Mouse (Mus musculus) layer of hippocampus, postnatal 25 days (tissue): ENCODE results near the gene Gng4. TPM values are rescaled to one million over a fixed set of nuclear protein-coding genes. Genes with fewer than 3 reads are reported as not detected.

Experiments used
- DNase-seq, 2 experiments: peaks; one replicate each; pipeline ENCODE4 v3.0.0; 2022; ENCODE audit warnings: mixed read lengths in 2 of 2, low spot score in 1 of 2; ENCODE audit errors: extremely low spot score in 1 of 2
- total RNA-seq, 2 experiments: library from RNA; stranded (reverse); gene quantifications; 2 replicates each; pipeline ENCODE4 v1.2.3; 2021

Gene Gng4
- total RNA-seq, 2 experiments from 2014 or later, result 24.6 to 25.5 TPM

DNA sequence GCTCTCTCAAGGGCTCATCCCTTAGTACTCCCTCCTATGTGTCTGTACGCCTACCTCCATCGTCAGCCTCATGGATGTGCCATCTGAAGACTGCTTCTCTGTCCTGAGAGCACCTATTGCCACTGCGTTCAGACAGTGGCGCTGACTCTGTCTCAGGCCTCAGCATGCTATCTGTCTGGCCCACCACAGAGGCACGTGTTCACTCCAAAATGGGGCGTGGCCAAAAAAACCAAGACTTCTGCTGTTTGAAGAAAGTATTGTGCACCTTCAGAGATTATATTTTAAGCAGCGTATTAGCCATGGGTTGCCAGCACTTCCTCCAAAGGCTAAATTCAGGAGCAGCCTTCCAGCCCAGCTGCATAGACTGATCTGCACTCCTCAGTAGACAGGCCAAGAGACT lies 27.0 kb downstream of the Gng4 start:
- DNase-seq, result no peak

DNA sequence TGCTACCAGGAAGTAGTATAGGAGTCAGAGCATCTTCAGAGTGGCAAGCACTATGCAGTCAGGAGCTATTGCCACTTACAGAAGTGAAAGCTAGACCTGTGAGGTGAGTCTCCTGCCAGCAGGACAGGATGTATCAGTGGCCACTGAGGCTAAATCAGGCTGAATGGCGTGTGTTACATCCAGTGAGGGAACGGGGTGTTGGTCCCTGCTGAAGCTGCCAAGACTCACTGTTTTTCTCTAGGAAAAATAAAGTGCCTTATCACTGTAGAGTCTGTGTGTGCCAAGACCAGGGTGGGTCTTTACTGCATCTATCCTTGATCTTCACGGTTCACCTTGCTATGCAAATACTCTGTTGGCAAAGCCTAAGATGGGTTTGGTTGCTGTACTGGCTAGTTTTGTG lies 34.8 kb downstream of the Gng4 start:
- no peak for DNase-seq

DNA sequence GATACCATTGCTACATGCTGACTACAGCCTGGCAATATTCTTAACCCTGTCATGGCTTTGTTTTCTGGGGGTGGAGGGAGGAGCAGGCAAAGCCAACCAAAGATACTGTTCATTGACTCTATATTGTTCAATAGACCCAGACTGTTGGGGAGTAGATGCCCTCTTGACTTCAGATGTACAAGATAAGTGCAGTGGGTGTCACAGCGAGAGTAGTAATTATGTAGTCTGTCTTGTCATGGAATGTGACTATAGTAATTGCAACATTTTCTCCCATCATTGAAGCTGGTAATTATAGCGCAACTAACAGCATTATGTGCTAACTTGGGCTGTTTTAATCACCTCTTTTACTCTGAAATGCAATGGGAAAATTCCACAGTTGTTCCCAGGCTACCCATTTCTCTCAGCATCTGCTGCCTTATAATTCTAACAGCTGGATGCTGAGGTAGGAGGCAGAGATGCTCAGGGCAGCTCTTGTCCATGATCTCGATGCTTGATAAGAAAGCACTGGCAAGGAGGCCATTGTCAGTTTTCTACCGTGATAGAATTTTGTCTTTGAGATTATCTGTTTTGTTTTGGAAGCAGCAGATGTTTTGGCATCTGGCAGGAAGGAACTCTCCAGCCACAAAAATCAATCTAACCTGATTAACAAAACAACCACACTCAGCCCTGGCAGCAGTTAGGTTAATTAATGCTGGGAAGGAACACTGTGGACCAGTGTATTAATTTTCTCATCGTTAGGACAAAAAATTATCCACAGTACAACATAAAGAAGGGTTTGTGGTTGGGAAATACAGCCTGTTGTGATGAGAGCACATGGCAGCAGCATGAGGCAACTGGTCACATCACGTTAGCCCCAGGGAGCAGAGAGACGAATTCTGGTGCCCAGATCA lies 36.6 kb downstream of the Gng4 start:
- no peak for DNase-seq

DNA sequence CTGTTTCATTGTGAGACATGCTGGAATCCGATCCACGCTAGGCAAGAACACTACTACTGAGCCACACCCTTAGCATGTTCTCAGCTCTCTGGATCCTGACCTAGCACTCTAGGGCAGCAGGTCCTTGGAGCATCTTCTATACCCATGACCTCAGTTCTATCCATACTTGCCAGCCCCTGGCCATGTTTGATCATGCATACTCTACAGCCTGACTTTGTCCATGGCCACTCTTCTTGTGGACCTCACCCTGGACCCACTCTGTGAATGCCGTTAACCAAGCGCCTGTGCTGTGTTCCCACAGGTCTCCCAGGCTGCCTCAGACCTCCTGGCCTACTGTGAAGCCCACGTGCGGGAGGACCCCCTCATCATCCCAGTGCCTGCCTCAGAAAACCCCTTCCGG lies 41.1 kb downstream of the Gng4 start:
- DNase-seq, result no peak

DNA sequence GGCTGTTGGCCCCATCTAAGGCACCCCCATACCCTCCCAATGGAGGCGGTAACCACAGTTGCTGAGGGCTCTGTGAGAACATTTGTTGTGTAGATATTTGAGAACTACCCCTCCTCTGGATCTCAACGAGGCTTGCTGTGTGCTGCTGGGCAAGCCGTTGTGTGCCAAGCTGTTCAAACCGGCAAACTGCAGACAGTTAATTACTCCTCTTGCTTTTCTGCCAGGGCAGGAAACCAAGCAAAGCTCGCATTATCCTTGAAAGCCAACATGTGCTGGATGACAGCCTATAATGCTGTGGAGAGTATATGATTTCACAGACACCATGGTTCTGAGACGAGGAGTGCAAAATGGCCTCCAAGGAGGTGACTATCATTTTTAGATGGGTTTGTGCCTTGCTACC lies 42.7 kb downstream of the Gng4 start:
- no peak for DNase-seq

DNA sequence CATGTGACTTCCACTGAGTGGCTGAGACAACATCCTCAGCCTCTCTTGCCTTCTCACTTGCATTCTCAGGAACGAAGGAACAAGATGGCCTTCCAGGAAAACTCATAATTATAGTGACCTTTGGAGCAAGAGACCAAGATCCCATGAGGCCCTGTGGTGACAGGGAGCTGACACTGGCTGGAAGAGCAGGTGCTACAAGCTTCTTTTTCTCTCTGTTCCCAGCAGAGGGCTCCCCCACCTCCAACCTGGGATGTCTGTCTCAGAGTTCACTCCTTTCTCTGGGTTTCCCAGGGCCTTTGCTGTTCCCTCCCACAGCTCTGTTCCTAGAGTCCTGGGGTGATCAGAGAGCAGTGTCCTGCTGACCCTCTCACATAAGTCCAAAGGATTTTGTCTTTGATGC lies 44.3 kb downstream of the Gng4 start:
- DNase-seq, result no peak

DNA sequence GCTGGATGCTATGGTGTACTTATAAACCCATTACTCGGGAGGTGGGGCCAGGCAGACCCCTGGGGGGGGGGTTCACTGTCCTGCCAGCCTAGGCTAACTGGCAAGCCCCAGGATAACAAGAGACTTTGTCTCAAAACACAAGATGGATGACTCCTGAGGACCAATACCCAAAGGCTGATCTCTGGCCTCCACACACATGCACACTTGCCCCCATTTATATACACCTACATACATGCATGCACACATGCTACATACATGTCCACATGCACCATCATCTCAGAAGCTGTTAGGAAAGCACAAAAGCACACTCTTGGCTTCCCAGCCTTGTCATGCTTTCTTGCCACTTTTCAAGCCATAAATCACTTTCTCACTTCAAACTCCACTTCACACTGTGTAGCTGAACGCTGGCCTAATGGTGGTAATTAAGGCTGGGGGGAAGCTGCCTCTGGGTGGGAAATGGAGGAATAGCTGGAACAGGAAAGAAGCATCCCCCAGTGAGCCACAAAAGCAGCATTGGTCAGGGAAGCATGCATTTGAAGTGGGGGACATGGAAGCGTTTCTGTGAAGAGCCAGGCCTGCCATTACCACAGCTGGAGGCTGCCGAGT lies 46.7 kb downstream of the Gng4 start:
- no peak for DNase-seq

DNA sequence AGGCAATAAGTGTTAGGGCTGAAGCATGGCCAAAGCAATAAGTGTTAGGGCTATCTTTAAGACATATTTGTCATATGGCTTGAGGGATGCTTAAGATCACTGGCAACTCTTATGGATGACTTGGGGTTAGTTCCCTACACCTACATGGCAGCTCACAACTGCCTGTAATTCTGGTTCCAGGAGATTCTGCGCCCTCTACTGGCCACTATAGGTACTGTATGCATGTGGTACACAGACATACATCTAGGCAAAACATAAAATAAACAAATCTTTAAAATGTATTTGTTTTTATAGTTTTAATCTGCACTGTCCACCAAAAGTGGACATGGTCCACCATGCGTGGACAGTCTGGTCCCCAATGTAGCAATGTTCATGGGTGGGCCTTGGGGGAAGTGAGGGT lies 51.3 kb downstream of the Gng4 start:
- no peak for DNase-seq

DNA sequence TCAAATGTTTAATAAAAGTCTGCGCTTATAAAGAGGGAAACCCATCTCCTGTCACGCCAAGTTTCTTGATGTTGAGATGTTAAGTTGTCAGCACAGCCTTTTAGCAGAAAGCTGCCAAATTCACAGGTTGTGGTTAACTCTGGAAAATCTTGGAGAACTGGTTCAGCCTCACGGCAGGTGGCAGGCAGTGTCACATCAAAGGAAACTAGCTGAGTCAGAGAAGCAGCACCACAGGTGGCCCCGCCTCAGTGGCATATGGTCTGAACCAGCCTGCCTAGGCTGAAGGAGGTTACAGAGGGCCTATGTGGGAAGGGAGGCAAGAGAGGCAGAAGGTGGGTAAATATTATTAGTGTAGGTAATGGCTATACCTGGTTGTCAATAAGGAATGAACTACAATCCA lies 61.2 kb downstream of the Gng4 start:
- no peak for DNase-seq

DNA sequence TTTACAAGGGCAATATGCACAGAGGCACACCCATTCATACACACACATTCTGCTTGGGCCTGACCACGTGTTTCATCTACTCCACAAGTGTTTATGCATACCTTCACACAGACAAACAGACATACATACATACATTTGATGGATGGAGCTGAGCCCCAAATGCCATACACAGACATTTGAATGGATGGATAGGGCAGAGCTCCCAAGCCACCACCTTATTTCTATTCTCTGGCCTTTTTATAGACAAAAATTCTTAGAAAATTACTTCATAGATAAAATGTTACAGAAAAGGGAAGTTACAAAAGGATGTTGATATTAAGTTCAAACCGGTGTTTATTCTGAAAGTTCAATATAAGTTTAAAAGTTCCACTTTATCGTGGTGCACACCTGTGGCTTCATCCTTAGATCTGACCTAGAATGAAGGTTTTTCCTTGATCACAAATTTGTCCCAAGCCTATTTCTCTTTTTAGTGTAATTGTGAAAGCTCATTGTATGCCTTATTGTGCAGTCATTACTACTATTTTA lies 63.3 kb downstream of the Gng4 start:
- no peak for DNase-seq

DNA sequence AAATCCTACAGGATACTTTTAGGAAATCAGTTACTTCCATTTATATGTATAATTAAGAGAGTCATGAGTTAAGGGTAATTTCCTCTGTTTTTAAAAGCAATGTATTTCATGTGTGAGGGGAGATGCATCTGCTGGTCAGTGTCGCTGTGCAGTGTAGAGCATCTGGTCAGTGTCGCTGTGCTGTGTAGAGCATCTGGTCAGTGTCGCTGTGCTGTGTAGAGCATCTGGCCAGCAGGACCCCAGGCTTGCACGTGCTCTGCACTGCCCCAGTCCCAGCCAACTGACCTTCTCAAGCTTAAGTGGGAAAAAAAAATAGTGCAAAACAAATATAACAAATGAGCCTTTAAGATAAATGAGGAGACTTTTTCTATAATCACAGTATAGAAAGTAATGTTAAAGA lies 73.3 kb downstream of the Gng4 start:
- no peak for DNase-seq

DNA sequence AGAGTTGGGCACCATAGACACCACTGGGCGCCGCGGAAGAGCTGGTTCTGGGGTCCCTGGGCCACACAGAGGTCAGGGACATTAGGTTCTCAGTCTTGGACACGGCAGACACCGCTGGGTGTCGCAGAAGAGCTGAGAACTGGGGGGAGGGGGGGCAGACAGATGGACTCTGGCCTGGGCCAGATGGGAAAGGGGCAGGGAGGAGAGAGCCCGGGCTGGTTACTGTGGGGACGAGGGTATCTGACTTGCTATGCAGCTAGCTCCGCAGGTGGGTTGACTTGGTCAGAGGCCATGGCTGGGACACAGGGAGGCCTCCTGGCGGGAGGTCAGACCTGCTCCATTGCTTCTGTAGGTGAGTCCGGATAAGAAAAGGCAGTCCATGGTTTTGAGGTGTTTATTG lies 78.5 kb downstream of the Gng4 start:
- no peak for DNase-seq

DNA sequence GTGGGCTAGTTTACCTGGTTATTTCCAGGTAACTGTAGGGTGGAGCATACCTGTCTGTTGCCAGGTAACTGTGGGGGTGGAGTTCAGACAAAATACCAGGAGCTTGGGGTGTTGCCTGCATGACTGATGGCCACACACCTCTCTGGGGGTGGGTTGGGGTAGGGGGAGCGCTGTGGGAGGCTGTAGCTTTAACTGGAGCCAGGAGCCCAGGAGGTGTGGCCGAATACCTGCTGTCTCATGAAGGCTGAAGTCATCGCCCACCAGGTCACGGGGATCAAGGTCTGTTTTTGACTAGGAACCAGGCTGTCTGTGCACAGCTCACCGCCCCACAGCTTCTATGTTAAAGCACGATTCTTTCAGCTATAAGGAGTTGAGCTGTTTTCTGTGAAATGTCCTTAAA lies 79.1 kb downstream of the Gng4 start:
- DNase-seq, result no peak

DNA sequence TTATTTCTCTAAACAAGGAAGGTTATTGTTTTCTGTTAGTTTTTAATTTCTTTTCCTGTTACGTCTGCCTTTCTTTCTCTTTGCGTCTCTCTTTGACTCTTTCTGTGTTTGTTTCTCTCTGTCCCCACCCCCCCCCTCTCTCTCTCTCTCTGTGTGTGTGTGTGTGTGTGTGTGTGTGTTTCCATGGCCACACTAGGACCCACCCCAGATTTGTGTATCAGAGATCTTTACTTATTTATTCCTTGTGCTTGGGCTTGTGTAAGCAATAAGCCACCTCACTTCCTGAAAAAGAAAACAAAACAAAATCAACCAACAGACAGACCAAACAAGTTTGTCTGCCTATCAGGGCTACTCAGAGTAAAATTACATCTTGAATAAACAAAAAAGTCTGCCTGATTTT lies 82.5 kb downstream of the Gng4 start:
- DNase-seq, result no peak

DNA sequence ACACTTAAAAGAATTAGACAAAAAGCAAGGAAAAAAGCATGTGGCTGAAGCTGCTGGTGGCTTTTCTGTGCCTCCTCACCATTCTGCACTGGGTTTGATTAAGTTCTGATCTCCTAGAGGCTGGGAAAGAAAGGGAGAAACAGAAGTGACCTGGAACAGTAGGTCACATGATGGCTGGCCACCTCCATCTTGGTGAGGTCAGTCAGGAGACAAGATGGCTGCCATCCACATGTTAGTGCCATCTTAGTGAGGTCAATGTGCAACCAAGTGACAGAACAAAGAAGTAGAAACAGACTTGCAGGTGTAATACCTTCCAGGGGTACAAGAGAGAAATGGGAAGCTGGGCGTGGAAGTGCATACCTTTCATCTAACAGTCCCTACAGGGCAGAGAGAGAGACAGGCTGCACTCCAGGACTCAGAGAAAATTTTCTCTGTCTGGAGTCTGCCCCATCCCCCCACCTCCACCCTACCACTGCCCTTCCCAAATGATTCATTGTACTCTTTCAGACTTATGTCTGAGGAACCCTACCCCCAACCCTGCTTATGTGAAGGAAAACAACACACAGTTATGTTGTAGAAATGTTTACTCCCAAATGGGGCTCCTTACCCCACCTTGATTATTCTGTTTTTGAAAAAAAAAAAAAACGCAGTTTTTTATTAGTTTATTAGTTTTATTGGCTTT lies 83.4 kb downstream of the Gng4 start:
- DNase-seq, result no peak

DNA sequence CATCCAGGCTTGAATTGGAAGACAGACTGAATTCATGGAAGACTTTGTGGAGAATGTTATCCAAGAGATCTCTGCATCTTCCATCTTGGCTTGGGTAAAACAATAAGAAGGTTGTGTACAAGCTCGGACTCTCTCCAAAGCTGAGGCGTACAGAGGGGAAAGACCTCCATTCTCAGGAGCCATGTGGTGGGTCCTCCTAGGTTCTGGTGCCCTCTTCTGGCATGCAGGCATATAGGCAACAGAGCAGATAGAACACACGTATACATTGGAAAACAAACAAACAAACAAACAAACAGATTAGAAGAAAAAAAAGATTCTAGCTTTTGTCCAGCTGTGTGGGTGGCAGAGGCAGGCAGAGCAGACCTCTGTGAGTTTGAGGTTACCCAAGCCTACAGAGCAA lies 84.1 kb downstream of the Gng4 start:
- DNase-seq, result peak in 1 of 2 experiments; percentile 26

Other genes starting within 250 kb of the Gng4 start
- 10 to 100 TPM; 76.2 to 86.3 TPM for gene Lyst, start 193.7 kb upstream of the Gng4 start, total RNA-seq
- gene B3galnt2, start 170.4 kb downstream of the Gng4 start, total RNA-seq, result 10 to 100 TPM; 12.7 to 15.5 TPM